Mouse (Mus musculus) CH12.LX (cell line): ENCODE measurements around the gene Tekt4. TPM values are rescaled to one million over a fixed set of nuclear protein-coding genes. Genes with fewer than 3 reads are reported as not detected.

ENCODE experiments used
- DNase-seq: peaks from one replicate; pipeline ENCODE4 v3.0.0-alpha.2; 2013; ENCODE audit errors: extremely low read depth
- H3K27ac ChIP-seq: 2 replicates; pipeline ENCODE4 v1.5.1; 2012; ENCODE audit warnings: low read depth, mild to moderate bottlenecking, control low read depth, moderate library complexity; ENCODE audit not compliant: insufficient read depth
- H3K27me3 ChIP-seq: replicated peaks from 2 replicates; pipeline ENCODE3; 2012; ENCODE audit warnings: inconsistent platforms
- H3K36me3 ChIP-seq, 2 experiments: replicated peaks in 1 of 2; 2 replicates each; pipeline versions ENCODE3 to v1.6.1; 2012; ENCODE audit warnings: inconsistent platforms in 1 of 2, low read length in 1 of 2, mild to moderate bottlenecking in 1 of 2, mixed read lengths in 1 of 2, moderate library complexity in 1 of 2; ENCODE audit not compliant: control insufficient read depth in 1 of 2, insufficient read depth in 1 of 2
- H3K4me1 ChIP-seq, 2 experiments: 2 replicates each; pipeline ENCODE4 v1.6.1; 2012; ENCODE audit warnings: inconsistent platforms in 1 of 2, moderate library complexity in 1 of 2; ENCODE audit not compliant: insufficient read depth in 2 of 2, control insufficient read depth in 1 of 2
- H3K4me2 ChIP-seq: 2 replicates; pipeline ENCODE4 v1.6.1; 2012; ENCODE audit warnings: low read depth, mild to moderate bottlenecking, control low read depth; ENCODE audit not compliant: poor library complexity, insufficient read depth, severe bottlenecking
- H3K4me3 ChIP-seq, 3 experiments: fragments of 150-350 bp in 1 of 3; sonication (generic) in 1 of 3; replicated peaks in 1 of 3; 2 replicates each; pipeline versions ENCODE3 to v1.5.1; 2011 to 2012; ENCODE audit warnings: low read depth in 2 of 3, low read length in 2 of 3, mild to moderate bottlenecking in 2 of 3, moderate library complexity in 2 of 3, control low read depth in 1 of 3, improper control_type of control experiment in 1 of 3, inconsistent platforms in 1 of 3, mixed read lengths in 1 of 3; ENCODE audit not compliant: poor library complexity in 1 of 3
- H3K79me2 ChIP-seq: replicated peaks from 2 replicates; pipeline ENCODE4 v1.6.1; 2012; ENCODE audit warnings: mild to moderate bottlenecking, moderate library complexity; ENCODE audit not compliant: control insufficient read depth, poor library complexity, insufficient read depth, severe bottlenecking; ENCODE audit errors: extremely low read depth
- H3K9ac ChIP-seq: 2 replicates; pipeline ENCODE4 v1.6.1; 2012; ENCODE audit warnings: low read depth, mild to moderate bottlenecking, control low read depth, moderate library complexity; ENCODE audit not compliant: insufficient read depth
- H3K9me3 ChIP-seq: replicated peaks from 2 replicates; pipeline ENCODE3; 2012; ENCODE audit warnings: low read length, inconsistent platforms, mixed read lengths
- BHLHE40 ChIP-seq: IDR thresholded peaks from 2 replicates; pipeline ENCODE4 v1.6.1; 2011; ENCODE audit warnings: mild to moderate bottlenecking, low read depth, low read length, improper control_type of control experiment
- CHD1 ChIP-seq: IDR thresholded peaks from 2 replicates; pipeline ENCODE4 v1.6.1; 2012; ENCODE audit warnings: low read depth, low read length, improper control_type of control experiment, inconsistent platforms
- E2F4 ChIP-seq: IDR thresholded peaks from 2 replicates; pipeline ENCODE4 v1.6.1; 2011; ENCODE audit warnings: low read depth, low read length, improper control_type of control experiment; ENCODE audit not compliant: insufficient replicate concordance
- ELF1 ChIP-seq: IDR thresholded peaks from 2 replicates; pipeline ENCODE4 v1.6.1; 2014; ENCODE audit warnings: low read depth, mild to moderate bottlenecking, inconsistent platforms, low read length, improper control_type of control experiment
- HCFC1 ChIP-seq: IDR thresholded peaks from 2 replicates; pipeline ENCODE4 v1.6.1; 2012; ENCODE audit warnings: low read depth, mild to moderate bottlenecking, inconsistent platforms, low read length, improper control_type of control experiment
- IRF4 ChIP-seq: IDR thresholded peaks from 2 replicates; pipeline ENCODE4 v1.6.1; 2014; ENCODE audit warnings: low read depth, mild to moderate bottlenecking, inconsistent platforms, low read length, improper control_type of control experiment
- JUN ChIP-seq: IDR thresholded peaks from 2 replicates; pipeline ENCODE4 v1.6.1; 2011; ENCODE audit warnings: low read depth, mild to moderate bottlenecking, low read length, improper control_type of control experiment, moderate library complexity; ENCODE audit not compliant: insufficient read depth
- MAX ChIP-seq: IDR thresholded peaks from 2 replicates; pipeline ENCODE4 v1.6.1; 2011; ENCODE audit warnings: low read length, improper control_type of control experiment
- NELFE ChIP-seq: IDR thresholded peaks from 2 replicates; pipeline ENCODE4 v1.6.1; 2011; ENCODE audit warnings: low read depth, low read length, improper control_type of control experiment
- NRF1 ChIP-seq: IDR thresholded peaks from 2 replicates; pipeline ENCODE4 v1.6.1; 2014; ENCODE audit warnings: low read depth, mild to moderate bottlenecking, inconsistent platforms, low read length, improper control_type of control experiment, moderate library complexity
- RAD21 ChIP-seq: IDR thresholded peaks from 2 replicates; pipeline ENCODE4 v1.6.1; 2011; ENCODE audit warnings: low read depth, mild to moderate bottlenecking, low read length, improper control_type of control experiment, moderate library complexity
- RCOR1 ChIP-seq: conservative IDR thresholded peaks from 2 replicates; pipeline ENCODE4 v1.6.1; 2012; ENCODE audit warnings: low read depth, mild to moderate bottlenecking, inconsistent platforms, low read length, improper control_type of control experiment
- SIN3A ChIP-seq: IDR thresholded peaks from 2 replicates; pipeline ENCODE4 v1.6.1; 2012; ENCODE audit warnings: low read length, improper control_type of control experiment, inconsistent platforms
- SMC3 ChIP-seq: IDR thresholded peaks from 2 replicates; pipeline ENCODE4 v1.6.1; 2011; ENCODE audit warnings: low read depth, low read length, improper control_type of control experiment
- UBTF ChIP-seq: IDR thresholded peaks from 2 replicates; pipeline ENCODE4 v1.6.1; 2012; ENCODE audit warnings: low read depth, mild to moderate bottlenecking, inconsistent platforms, low read length, improper control_type of control experiment, moderate library complexity
- USF2 ChIP-seq: conservative IDR thresholded peaks from 2 replicates; pipeline ENCODE4 v1.6.1; 2011; ENCODE audit warnings: low read depth, low read length, improper control_type of control experiment
- ZC3H11A ChIP-seq: IDR thresholded peaks from 2 replicates; pipeline ENCODE4 v1.6.1; 2012; ENCODE audit warnings: low read depth, mild to moderate bottlenecking, inconsistent platforms, low read length, improper control_type of control experiment
- dilution Hi-C: fragments of 300-500 bp; cut with MboI; formaldehyde crosslinking; loops from 2 replicates; pipeline ENCODE4 v1.14.3; 2020; ENCODE audit warnings: low sequenced_read_pairs; ENCODE audit not compliant: extremely low pct_unique_long_range_greater_than_20kb, extremely low pct_ligation_motif_present
- in situ Hi-C: fragments of 300-500 bp; cut with MboI; formaldehyde crosslinking; loops from 3 replicates; pipeline ENCODE4 v1.14.3; 2019; ENCODE audit warnings: low sequenced_read_pairs, low pct_ligation_motif_present, low pct_unique_long_range_greater_than_20kb, mixed read lengths
- polyA plus RNA-seq: library from polyadenylated mRNA; unstranded; fragments of >175 nt; gene quantifications from 2 replicates; pipeline ENCODE4 v1.2.1, GENCODE M21; 2012; ENCODE audit warnings: low read depth; ENCODE audit not compliant: insufficient read length
- total RNA-seq, 2 experiments: library from RNA; depleted of rRNA; stranded (reverse); fragments of 300-350 nt in 1 of 2; fragments of >200 nt in 1 of 2; gene quantifications; 2 replicates each; pipeline ENCODE4 v1.2.3; 2012 to 2014

Gene Tekt4
- total and polyA plus RNA-seq, 3 experiments = not detected

GRCm38 (mm10) chr17:25410786-25411185 is 43.6 kb upstream of the Tekt4 start:
- H3K4me2 ChIP-seq = no peak overlapping the region
- no peak overlapping the region for H3K27ac ChIP-seq
- H3K9me3 ChIP-seq = no peaks in the 10 kb centered on the region
- no peak overlapping the region for H3K4me3 ChIP-seq
- H3K79me2 ChIP-seq = no peaks in the 10 kb centered on the region
- no peak for DNase-seq
- peaks cover 77% of the 10 kb centered on the region for H3K27me3 ChIP-seq
- dilution Hi-C loops = no loop called here
- H3K4me1 ChIP-seq = no peaks in the 10 kb centered on the region
- in situ Hi-C loops = no loop called here
- no peaks in the 10 kb centered on the region for H3K36me3 ChIP-seq
- TF ChIP-seq SIN3A = no peak
- no peak for TF ChIP-seq NRF1
- no peak for TF ChIP-seq MAX
- no peak for TF ChIP-seq ZC3H11A
- TF ChIP-seq RAD21 = no peak
- no peak for TF ChIP-seq E2F4
- no peak for TF ChIP-seq SMC3
- no peak for TF ChIP-seq HCFC1
- no peak overlapping the region for H3K9ac ChIP-seq

GRCm38 (mm10) chr17:25411251-25411650 is 43.2 kb upstream of the Tekt4 start:
- in situ Hi-C loops = no loop called here
- no peak for TF ChIP-seq CHD1
- TF ChIP-seq ELF1 = no peak
- TF ChIP-seq JUN = no peak
- Histone ChIP-seq H3K4me2 (no peak overlapping the region), H3K79me2 (no peaks in the 10 kb centered on the region), H3K9me3 (no peaks in the 10 kb centered on the region), H3K36me3 (no peaks in the 10 kb centered on the region), H3K27me3 (peaks cover 79% of the 10 kb centered on the region), H3K4me3 (no peak overlapping the region), H3K9ac (no peak overlapping the region), H3K27ac (no peak overlapping the region), H3K4me1 (no peaks in the 10 kb centered on the region)
- no peak for DNase-seq
- dilution Hi-C loops = no loop called here

GRCm38 (mm10) chr17:25414209-25414608 is 40.2 kb upstream of the Tekt4 start:
- Histone ChIP-seq H3K79me2 (no peaks in the 10 kb centered on the region), H3K27ac (no peak overlapping the region), H3K9me3 (no peaks in the 10 kb centered on the region), H3K27me3 (peaks cover 77% of the 10 kb centered on the region), H3K4me2 (no peak overlapping the region), H3K4me3 (no peak overlapping the region), H3K36me3 (no peaks in the 10 kb centered on the region), H3K9ac (no peak overlapping the region), H3K4me1 (no peaks in the 10 kb centered on the region)
- dilution Hi-C loops = no loop called here
- TF ChIP-seq CHD1 = no peak
- TF ChIP-seq BHLHE40 = no peak
- TF ChIP-seq NRF1 = no peak
- no peak for TF ChIP-seq IRF4
- TF ChIP-seq NELFE = no peak
- no peak for TF ChIP-seq USF2
- no peak for TF ChIP-seq MAX
- no peak for TF ChIP-seq UBTF
- no peak for TF ChIP-seq RCOR1
- TF ChIP-seq SIN3A = no peak
- no peak for DNase-seq
- in situ Hi-C loops = no loop called here
